Mouse (Mus musculus) layer of hippocampus, adult 9-11 months (tissue): ENCODE data around the gene Naaladl2.

Experiments used
- DNase-seq: peaks from one replicate; pipeline ENCODE4 v3.0.0; 2022

The Naaladl2 gene

DNA sequence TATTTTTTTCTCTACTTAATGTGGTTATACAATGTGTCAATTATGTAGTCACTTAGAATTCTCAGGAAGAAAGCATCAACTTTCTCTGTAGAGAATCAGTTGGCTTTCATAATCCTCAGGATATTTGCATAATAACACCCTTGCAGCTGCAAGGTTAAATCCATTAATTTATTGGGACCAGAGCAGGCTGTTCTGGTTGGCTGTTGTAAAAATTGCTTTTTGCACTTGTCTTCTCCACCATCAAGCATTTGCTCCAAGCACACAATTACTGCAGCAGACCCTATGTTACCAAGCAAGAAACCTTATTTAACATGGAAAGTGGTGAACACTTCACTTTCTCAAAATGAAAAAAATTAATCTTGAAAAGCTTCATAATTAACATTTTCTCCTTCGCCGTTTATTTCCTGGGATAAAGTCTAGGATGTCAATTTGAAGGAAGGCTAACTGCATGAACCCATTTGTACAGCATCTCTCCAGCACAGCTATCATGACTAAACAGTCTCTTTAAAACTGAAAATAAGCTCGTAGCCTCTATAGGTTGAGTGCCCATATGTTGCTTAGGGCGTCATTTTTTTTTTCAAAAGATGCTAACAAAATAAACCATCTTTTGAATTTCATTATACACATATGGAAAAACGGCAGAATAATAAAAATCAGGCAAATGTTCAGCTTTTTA lies 205.4 kb downstream of the Naaladl2 start:
- no peak for DNase-seq

DNA sequence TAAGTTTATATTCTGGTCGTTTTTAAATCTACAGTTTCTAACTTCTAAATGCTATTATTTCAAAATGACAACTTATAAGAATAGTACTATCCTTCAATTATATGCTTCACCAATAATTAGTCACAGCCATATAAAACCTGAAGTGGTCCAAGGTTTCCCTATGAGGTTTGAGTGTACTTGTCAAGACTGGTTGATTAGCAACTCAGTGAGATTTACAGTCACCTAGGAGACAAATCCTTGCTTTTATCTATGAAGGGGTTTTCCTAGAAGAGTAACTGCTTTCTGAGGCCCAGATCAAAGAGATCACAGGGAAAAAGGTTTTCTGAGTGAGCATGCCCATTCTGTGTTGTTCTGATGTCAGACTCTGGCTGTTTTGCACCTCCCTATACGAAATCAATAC lies 222.2 kb downstream of the Naaladl2 start:
- DNase-seq = no peak

DNA sequence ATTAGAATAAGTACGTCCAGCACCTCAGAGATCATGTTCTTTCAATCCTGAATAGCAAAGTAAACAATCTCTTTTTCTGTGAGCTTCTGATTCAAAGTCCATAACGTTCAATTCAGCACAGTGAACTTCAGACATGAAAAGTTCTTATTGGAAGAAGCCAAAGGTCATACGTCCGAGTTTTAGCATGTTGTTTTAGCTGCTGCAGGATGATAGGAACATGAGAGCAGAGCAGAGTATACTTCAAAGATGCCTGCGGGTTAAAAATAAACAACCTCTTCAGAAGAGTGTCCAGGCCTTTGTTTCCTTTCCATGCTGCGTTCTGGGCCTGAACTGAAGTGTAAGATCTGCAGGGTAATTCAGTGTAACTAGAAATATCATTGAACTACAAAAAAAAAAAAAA lies 222.7 kb downstream of the Naaladl2 start:
- DNase-seq = no peak

DNA sequence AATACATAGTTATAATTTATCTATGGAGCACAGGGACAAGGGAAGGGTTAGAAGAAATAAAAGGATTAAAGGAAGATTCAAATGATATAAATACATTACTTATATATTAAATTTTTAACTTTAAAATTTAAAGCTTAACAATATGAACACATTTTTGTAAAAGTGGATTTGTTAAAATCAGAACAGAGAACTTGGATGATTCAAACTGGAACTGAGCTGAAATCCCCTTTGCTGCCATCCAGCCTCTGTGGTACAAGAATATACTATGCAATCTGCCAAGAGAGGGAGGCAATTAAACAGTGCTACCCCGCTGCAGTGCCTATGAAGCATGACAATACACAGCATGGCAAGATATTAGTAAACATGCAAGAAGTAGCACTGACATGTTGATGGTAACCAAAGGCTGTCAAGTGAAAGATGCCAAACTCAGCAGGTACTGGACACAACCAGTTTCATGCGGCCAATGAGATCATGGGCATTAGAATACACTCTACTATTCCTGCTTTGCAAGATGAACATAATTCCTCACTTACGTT lies 238.6 kb downstream of the Naaladl2 start:
- no peak for DNase-seq

DNA sequence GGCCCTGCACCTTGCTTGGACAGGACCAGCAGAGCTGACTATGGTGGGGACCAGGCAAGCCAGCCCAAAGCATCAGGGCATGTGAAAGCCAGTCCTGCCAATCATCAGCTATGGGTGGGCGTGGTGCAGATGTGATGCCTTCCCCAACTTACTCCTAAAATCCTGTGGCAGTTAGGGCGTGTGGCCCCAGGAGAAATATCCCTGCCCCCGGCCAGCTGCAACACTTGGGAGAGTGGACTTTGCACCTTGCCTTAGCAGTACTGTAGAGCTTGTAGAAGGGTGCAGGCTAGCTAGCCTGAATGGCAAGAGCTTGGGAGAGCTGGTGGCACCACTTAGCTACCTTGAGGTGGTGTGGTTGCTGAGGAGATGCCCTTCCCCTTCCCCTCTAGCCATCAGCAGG lies 255.3 kb downstream of the Naaladl2 start:
- DNase-seq = no peak

DNA sequence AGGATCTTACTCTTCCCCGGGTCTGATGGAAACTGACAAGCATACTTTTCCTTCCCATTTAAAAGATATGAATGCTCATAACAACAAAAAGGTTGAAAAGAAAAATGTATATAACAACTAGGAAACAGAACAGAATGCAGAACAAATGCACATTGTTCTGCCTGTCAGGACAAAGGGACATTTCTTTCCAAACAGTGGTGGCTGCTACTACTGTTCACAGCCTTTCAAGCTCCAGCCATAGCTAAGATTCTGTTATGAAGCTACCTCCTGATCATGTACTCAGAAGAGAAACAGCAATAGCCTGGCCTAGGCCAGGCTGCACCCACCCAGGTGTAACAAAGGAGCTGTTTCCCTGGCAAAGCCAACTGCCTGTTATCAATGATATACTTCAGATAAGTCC lies 271.8 kb downstream of the Naaladl2 start:
- no peak for DNase-seq

DNA sequence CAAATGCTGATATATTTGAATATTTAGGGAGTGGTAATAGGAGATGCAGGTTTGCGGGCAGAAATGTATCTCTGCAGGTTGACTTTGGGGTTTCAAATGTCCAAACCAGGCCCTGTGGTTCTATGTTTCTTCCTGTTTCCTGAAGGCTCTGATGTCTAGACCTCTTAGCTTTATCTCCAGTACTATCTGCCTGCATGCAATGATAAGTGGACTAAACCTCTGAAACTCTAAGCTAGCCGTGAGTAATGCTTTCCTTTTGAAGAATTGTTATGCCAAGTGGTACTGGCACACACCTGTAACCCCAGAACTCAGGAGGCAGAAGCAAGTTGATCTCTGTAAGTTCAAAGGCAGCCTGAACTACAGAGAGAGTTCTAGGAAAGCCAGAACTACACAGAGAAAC lies 291.1 kb downstream of the Naaladl2 start:
- no peak for DNase-seq

DNA sequence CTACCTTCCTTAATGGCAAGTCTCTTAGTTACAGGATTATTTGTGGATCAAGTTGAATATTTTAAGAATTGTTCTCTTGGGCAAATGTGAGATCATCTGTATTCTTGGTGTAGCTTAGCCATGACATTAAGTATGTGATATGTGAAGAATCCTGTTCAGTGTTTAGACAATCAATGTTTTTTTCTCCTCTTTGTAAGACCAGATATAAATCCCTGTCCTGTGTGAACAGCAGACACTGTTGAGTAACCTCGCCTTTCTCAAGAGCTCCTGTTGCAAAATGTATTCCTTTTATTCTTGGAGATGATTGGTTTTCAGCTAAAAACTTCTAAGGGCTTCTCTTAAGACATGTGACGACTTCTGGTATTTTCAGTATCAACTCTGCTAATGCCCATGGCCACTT lies 347.3 kb downstream of the Naaladl2 start:
- DNase-seq = no peak

DNA sequence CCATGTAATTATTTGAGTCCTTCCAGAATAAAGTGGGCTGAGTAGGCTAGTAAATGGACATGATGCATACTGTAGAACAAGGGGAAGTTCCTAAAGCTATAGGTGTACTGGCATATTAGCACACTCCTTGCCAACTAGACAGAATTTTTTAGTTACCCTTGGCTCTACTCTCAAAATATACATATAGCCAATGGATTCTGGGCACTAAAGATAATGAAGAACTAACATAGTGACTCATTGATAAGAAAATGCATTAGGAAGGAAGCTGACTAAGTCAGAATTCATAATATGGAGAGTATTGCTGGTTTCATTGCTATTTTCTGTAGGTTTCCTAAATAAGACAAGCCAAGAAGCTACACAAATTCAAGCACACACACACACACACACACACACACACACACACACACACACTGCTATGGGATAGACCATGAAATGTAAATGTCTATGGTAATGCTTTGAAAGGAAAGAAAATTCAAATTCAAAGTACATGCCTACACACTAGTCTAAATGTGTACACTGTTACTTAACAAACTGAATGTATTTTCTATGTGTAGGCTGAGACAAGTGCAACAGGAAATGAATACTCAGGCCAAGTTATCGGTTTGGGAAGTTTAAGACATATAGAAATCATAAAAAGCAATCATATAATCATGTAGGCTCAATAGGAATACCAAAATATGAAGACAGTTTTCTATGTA lies 356.5 kb downstream of the Naaladl2 start:
- no peak for DNase-seq

DNA sequence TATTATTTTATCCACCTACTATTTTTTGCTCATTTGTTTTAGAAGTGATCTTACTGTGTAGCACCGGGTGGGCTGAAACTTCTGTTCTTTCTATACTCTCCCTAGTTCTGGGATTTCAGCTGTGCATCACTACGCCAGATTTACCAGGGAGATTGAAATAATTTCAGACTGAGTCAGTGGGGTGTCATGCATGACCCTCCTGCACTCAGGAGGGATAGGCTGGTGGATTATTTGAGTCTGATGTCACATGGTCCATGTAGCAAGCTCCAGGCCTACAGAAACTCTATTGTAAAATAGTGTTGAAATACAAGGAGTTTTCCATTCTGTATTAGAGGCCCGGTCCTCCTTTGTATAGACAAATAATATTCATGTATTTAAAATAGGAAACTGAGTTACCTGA lies 360.0 kb downstream of the Naaladl2 start:
- no peak for DNase-seq

DNA sequence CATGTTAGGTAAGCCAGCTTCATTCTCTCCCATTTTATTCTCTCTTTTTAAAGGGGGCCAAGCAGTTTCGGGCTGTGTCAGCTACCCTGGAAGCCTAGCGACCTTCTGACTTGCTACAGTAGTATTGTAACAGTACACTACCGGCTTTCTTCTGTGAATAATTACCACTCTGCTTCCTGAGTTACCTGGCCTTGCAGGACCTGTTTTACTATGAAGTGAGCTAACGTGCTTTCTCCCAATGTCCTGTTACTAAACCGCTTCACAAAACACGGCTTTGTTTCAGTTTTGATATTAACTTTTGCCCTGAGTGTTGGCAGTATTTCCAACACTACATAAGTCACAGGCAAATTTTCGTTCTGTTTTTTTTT lies 360.6 kb downstream of the Naaladl2 start:
- no peak for DNase-seq

DNA sequence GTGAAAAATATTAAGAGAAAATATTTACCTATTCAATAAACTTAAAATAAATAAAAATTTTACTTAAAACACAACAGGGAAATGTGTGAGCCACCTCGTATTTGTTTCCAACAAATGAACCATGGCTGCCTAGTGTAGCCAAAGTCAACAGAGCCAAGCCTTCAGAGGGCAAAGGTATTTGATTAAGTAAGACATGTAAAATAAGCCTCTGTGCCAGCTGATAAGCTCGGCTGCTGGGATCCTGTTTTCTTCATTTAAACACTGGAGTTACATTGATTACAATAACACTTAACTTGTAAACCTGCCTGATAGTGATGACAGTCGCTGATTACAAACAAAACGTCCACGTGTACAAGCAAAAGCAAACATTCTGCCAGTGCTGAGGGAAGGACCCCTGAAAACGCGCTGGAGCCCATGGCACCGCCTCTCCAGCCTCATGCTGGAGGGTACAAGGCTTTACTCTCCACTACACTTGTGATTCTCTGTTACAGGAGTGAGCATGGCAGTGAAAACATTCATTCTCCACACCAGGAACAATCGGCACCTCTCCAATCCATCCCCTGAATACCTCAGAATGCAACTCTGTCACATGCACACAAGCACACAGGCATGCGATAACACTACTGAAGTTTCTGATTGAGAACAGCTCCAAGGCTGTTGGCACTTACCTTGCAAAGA lies 361.1 kb downstream of the Naaladl2 start:
- DNase-seq = no peak

DNA sequence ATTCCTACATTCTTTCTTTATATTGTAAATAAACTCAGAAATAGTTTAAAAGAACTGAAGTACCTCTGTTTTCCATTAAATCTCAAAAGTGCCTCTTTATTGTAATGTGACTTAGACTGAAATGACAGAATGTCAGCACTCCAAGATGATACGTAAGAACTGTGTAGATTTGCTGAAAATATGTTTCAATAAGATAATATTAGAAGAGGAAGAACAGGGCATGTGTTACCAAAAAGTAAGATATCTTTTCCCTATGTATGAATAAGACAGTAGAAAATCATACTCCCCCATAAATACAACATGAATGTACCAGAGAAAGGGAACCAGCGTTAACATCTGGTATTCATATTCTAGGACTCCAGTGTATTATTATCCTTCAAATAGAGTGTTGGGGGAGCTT lies 362.4 kb downstream of the Naaladl2 start:
- no peak for DNase-seq

DNA sequence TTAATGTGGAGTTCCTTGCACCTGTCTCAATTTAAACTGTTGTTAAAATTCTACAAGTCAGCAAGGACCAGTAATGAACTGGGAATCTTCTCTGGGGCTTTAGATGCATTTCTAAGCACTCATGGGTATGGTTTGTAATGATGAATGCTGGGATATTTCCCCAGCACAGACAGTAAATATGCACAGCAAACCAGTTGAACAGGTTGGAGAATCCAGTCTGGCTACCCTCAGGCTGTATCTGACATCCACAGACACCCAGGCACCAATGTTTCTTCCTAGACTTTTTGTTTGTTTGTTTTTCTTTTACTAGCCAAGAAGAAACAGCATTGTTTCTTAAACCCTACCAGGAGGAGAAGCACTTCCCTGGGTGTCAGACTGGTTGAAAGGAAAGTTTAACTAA lies 365.6 kb downstream of the Naaladl2 start:
- no peak for DNase-seq

DNA sequence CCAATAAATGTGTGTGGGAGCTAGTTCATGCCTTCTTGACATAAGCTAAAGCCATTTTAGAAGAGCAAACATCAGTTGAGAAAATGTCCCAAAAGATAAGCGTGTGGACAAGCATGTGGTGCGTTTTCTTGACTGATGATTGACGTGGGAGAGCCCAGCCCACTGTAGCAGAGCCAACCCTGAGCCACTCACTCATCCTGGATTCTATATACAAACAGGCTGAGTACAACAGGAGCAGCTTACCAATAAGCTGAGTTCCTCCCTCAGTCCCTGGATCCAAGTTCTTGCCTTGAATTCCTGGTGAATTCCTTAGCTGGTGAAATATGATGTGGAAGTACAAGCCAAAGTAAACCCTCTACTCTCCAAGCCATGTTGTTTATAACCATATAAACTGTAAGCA lies 395.0 kb downstream of the Naaladl2 start:
- no peak for DNase-seq

DNA sequence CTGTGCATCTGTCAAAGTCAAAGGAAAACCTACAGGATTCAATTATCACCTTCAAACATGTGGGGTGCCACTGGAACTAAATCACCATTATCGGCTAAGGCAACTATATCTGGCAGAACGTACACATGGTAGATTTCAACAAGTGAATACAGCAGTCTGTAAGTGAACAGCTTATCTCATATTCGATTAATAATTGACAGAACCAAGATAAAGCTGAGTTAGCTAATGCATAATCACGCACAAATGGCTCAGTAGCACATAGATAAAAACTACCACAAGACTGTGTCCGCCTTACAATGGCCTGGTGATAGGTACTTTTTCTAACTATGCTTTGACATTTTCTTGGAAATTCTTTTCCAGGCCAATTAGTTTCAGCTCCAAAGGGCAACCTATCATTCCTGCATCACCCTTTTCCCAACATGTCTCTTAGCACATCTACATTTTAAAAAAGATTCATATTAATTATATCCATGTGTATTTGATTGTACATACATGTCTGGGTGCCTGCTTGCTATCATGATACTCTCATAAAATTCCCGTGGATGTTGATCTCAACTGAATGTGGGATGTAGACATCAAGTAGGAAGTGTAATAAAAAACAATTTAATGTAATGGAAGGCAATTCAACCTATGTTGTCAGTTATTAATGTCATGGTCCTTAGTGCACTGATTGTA lies 396.7 kb downstream of the Naaladl2 start:
- DNase-seq = no peak

DNA sequence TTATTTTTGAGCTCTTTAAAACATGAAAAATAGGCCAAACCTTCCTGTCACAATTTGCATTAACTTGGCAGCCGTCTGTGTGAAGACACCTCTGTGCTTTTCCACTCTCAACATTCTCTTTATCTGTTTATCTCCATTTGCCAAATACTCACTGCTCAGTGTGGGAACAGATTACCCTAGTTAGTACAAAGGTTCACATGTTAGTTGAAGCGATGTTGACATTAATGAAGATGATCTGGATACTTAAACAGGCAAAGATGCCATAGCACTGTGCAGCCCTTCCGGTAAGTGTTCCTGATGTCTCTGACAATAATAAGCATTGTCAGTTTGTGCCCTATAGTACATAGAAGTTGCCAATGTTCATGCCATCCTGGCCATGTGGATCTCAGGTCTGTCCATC lies 400.1 kb downstream of the Naaladl2 start:
- no peak for DNase-seq

DNA sequence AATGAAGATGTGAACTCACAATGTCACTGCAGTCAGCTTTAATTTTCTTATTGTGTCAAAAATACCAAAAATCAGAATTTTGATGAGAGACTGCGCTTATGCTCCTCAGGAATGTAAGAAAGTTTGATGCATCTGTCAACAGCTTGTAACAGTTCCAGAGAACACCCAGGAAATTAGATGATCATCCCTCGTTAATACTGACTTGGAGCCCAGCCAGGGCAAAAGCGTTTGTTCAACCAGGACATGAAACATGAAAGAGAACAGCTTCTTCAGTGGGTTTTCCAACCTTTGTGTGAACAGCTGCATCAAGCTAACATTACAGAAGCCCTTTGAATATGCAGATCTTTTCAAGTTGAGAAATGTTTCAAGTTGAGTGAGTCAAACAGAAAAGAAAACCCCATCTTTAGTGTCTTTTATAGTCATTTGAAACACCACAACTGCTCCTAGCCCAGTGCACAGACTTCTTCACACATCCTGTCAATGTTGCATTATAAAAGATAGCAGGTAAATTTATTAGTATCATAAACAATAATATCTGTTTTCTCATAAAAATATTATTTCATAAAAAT lies 424.8 kb downstream of the Naaladl2 start:
- DNase-seq = no peak

DNA sequence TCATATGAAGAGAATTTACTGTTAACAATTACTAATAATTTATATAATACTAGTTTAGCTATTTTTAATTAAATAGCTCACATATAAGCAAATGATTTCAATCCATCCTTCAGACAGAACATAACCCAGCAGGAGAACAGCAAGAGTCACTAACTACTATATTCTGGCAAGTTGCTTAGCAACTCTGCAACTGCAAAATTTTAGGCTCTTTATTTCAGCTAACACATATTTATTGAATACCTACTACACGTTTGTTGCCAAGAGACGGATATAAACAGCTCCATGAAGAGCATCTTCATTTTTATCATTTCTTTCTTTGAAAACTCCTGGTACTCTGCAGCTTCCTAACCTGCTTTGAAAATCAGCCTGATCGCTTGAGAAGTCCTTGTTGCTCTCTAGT lies 429.3 kb downstream of the Naaladl2 start:
- DNase-seq = no peak

DNA sequence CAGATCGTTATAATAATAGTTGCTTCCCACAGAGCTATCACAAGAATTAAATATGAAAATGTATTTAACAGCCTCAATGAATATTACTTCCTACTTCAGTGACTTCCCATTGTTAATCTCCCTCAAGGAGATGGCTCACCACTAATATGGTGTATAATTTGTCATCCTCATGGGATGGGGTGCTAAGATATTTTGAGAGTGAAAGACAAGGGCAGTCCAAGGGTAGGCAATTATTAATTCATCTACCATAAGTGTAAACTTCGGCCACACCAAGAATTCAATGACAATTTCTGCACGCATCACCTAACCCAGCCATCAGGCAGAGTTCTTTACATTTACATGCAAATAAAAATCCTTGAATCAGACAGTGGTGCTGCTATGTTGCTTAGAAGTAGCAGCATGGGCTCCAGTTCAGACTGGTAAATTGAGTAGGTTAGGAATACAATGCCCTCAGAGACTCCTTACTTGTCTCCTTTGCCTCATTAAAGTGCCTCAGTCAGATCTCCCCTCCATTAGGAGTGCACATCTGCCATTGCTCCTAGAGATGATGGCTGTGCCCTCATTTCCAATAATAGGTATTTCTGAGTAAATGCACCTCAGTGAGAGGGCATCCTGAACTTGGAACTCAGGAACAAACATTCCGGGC lies 438.2 kb downstream of the Naaladl2 start:
- DNase-seq = no peak

DNA sequence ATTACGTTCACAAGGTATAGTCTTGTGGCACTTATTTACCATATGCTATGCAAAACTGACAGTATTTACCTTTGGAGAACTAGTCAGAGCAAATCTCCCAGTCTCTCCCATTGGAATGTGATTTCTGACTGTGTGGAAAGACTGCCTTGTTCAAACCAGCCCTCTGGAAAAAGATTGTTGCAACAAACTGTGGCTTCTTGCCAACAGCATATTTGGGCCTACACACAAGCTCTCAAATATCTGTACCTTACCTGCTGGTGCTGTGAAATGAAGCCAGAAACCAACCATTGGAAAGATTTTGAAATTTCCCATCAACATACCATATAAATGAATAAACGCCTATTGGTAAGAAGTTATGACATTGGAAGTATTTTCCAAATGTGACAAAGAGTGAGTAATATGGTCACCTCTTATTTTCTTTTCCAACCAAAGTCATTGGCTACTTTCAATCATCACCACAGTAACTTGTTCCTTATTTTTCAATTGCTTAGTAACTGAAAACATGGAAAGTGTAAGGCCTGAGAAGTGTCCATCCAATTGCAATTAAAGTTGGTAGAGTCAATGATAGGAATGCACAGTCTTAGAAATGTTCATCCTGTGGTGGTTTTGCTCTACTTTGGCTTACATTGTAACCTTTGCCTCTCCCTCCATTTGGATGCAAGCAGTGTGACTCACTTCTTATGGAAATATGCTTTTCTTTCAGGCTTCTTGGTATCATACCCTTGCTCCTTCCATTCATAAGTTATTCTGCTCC lies 453.7 kb downstream of the Naaladl2 start:
- no peak for DNase-seq

DNA sequence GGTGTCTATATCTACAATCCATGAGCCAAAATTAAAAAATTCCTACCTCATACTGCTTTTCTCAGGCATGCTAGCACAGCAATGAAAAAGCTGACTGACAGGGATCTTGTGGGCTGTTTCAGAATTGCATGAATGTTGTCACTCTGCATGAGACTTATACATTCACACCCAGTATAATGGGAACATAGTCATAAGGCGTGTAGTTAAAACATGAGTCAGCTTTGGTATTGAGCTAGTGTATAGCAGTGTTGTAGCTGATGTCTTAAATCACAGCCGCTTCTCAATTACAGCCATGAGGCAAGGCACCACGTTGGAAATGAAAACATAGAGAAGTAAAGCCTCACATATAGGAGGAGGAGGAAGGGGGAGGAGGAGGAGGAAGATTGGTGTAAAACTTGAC lies 473.6 kb downstream of the Naaladl2 start:
- DNase-seq = no peak
